Mouse (Mus musculus) ES-Bruce4 (cell line): ENCODE results near the gene Frmd4b.

Experiments
- CTCF ChIP-seq: IDR thresholded peaks from one replicate; pipeline ENCODE4 v1.8.1; 2011; ENCODE audit warnings: low read depth, low read length
- EP300 ChIP-seq: IDR thresholded peaks from 2 replicates; pipeline ENCODE4 v1.6.1; 2011; ENCODE audit warnings: low read depth, low read length; ENCODE audit not compliant: insufficient read depth
- POLR2A ChIP-seq: IDR thresholded peaks from one replicate; pipeline ENCODE4 v1.8.1; 2011; ENCODE audit warnings: low read length; ENCODE audit not compliant: insufficient read depth

- TF ChIP-seq POLR2A (no peak), CTCF (no peak), EP300 (no peak)
Measured at GRCm38 (mm10) chr6:97576096-97576495, 41.2 kb downstream of the Frmd4b start.
